Mouse (Mus musculus) midbrain, postnatal 0 days (tissue): ENCODE results near the gene Rpl27. TPM values are rescaled to one million over a fixed set of nuclear protein-coding genes. Genes with fewer than 3 reads are reported as not detected.
"Not testable (repeated sequence)": the region's sequence is repeated elsewhere in the genome, so short reads cannot be mapped to it uniquely, and the experiment has no call there.

Experiments
- ATAC-seq: fragments of 200-750 bp; cut with Nextera tagmentation; 2 replicates; pipeline ENCODE4 v1.8.0; 2017; ENCODE audit warnings: moderate number of reproducible peaks, mild to moderate bottlenecking, moderate TSS enrichment, moderate library complexity; ENCODE audit not compliant: low FRiP score
- DNase-seq: peaks from one replicate; pipeline ENCODE4 v3.0.0-alpha.2; 2015; ENCODE audit warnings: low spot score
- H3K27ac ChIP-seq: fragments of 300-500 bp; sonication (generic); 2 replicates; pipeline ENCODE4 v1.5.1; 2014; ENCODE audit warnings: low read depth, mild to moderate bottlenecking, low read length, mixed read lengths
- H3K27me3 ChIP-seq: fragments of 300-500 bp; sonication (generic); 2 replicates; pipeline ENCODE4 v1.6.1; 2014; ENCODE audit warnings: low read length, control low read depth, mixed read lengths; ENCODE audit not compliant: insufficient read depth
- H3K36me3 ChIP-seq: fragments of 300-500 bp; sonication (generic); 2 replicates; pipeline ENCODE4 v1.6.1; 2014; ENCODE audit warnings: low read length, control low read depth, mixed read lengths; ENCODE audit not compliant: insufficient read depth
- H3K4me1 ChIP-seq: fragments of 300-500 bp; sonication (generic); 2 replicates; pipeline ENCODE4 v1.6.1; 2014; ENCODE audit warnings: mild to moderate bottlenecking, control low read depth, antibody characterized with exemption, low read length, mixed read lengths; ENCODE audit not compliant: insufficient read depth
- H3K4me2 ChIP-seq: fragments of 300-500 bp; sonication (generic); 2 replicates; pipeline ENCODE4 v1.6.1; 2014; ENCODE audit warnings: low read depth, mild to moderate bottlenecking, low read length, mixed read lengths; ENCODE audit not compliant: poor library complexity, severe bottlenecking
- H3K4me3 ChIP-seq: fragments of 300-500 bp; sonication (generic); 2 replicates; pipeline ENCODE4 v1.5.1; 2014; ENCODE audit warnings: low read depth, mild to moderate bottlenecking, low read length, moderate library complexity
- H3K9ac ChIP-seq: fragments of 300-500 bp; sonication (generic); replicated peaks from 2 replicates; pipeline ENCODE4 v1.6.1; 2014; ENCODE audit warnings: mild to moderate bottlenecking, low read length, moderate library complexity, mixed read lengths; ENCODE audit not compliant: poor library complexity, severe bottlenecking
- H3K9me3 ChIP-seq: fragments of 300-500 bp; sonication (generic); 2 replicates; pipeline ENCODE4 v1.6.1; 2016; ENCODE audit warnings: low read length, control low read depth
- CTCF ChIP-seq: IDR thresholded peaks from 2 replicates; pipeline ENCODE4 v1.5.1; 2016; ENCODE audit warnings: antibody characterized with exemption, mild to moderate bottlenecking
- WGBS: fragments of 180-500 bp; shearing (Covaris S2); extraction: QIAGEN DNeasy Blood & Tissue Kit; methylation state at CpG from one replicate; pipeline ENCODE4 v1.1.7; 2014; 5-methylcytosine and 5-hydroxymethylcytosine counted together
- polyA plus RNA-seq: library from polyadenylated mRNA; unstranded; fragments of >200 nt; fragmentation: Nextera tagmentation; extraction: Ambion mirVana; gene quantifications from 2 replicates; pipeline ENCODE4 v1.2.1, GENCODE M21; 2015
- total RNA-seq: library from RNA; depleted of rRNA; stranded (reverse); fragments of >200 nt; gene quantifications from 2 replicates; pipeline ENCODE4 v1.2.3, GENCODE M21; 2014

Gene Rpl27
- total and polyA plus RNA-seq, 2 experiments from 2014 or later: 260 to 605 TPM

DNA sequence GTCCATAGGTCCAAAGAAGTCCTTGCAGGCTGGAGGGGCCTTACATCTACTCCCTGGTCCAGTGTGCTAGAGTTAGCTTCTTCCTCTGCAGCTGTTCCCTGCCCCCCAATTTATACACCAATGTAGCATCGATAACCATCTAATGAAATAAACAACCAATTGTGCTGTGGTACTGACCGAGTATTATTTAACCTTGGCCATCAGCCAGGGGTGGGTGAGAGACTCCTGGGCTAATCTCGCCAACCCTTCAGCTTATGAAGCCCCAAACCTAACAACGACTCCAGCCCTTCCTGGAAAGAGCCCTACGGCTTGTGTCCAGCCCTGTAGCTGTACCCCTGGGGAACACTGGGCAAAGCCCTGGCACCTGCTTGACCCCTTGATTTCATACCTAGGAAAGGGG is 32.2 kb downstream of the Rpl27 start:
- Histone ChIP-seq H3K4me3 (no peak overlapping the region), H3K27ac (no peak overlapping the region), H3K4me1 (0 out of 2 replicates have a peak, but pooled peaks cover 2% of the 10 kb centered on the region), H3K4me2 (no peak overlapping the region), H3K27me3 (no peaks in the 10 kb centered on the region), H3K9ac (no peak overlapping the region), H3K9me3 (no peaks in the 10 kb centered on the region), H3K36me3 (peaks cover 7% of the 10 kb centered on the region; the same call in 1 of the 2 replicates)
- WGBS: 65% methylated on average over 5 of the region's 5 CpGs
- ATAC-seq (no peak), DNase-seq (no peak)
- no peak for TF ChIP-seq CTCF

DNA sequence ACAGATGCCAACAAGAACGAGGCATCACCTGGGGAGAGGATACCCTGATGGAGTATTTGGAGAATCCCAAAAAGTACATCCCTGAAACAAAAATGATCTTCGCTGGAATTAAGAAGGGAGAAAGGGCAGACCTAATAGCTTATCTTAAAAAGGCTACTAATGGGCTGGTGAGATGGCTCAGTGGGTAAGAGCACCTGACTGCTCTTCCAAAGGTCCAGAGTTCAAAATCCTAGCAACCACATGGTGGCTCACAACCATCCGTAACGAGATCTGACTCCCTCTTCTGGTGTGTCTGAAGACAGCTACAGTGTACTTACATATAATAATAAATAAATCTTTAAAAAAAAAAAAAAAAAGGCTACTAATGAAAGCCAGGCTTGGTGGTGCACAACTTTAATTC is 34.3 kb downstream of the Rpl27 start:
- DNase-seq, H3K4me2 ChIP-seq, H3K27ac ChIP-seq, H3K27me3 ChIP-seq, H3K36me3 ChIP-seq, H3K4me1 ChIP-seq, H3K9ac ChIP-seq, ATAC-seq, H3K9me3 ChIP-seq, H3K4me3 ChIP-seq: not testable (repeated sequence)
- WGBS: 73% methylated on average over 4 of the region's 4 CpGs

- no peak overlapping the region for H3K4me2 ChIP-seq
- peak; percentile 55; the same call in 1 of the 2 replicates for ATAC-seq
- 0% methylated on average over 4 of the region's 4 CpGs for WGBS
Observed at GRCm38 (mm10) chr11:101477194-101477551, 35.1 kb downstream of the Rpl27 start.

GRCm38 (mm10) chr11:101477552-101478211 is 35.6 kb downstream of the Rpl27 start:
- Histone ChIP-seq H3K9me3 (no peaks in the 10 kb centered on the region), H3K36me3 (no peaks in the 10 kb centered on the region), H3K9ac (no peak overlapping the region), H3K27me3 (no peaks in the 10 kb centered on the region), H3K27ac (no peak overlapping the region), H3K4me1 (0 out of 2 replicates have a peak, but pooled peaks cover 2% of the 10 kb centered on the region), H3K4me3 (no peak overlapping the region), H3K4me2 (no peak overlapping the region)
- ATAC-seq (peak; percentile 62), DNase-seq (peak; percentile 90)
- 26% methylated on average over 10 of the region's 10 CpGs for WGBS
- TF ChIP-seq CTCF: no peak

More at GRCm38 (mm10) chr11:101477194-101477551, 35.1 kb downstream of the Rpl27 start:
- H3K36me3 ChIP-seq: 0 out of 2 replicates have a peak, but pooled peaks cover under 1% of the 10 kb centered on the region
- no peak for TF ChIP-seq CTCF
- H3K27me3 ChIP-seq: no peaks in the 10 kb centered on the region
- H3K9me3 ChIP-seq: no peaks in the 10 kb centered on the region
- no peak overlapping the region for H3K9ac ChIP-seq
- H3K4me1 ChIP-seq: 0 out of 2 replicates have a peak, but pooled peaks cover 2% of the 10 kb centered on the region
- H3K27ac ChIP-seq: no peak overlapping the region
- no peak overlapping the region for H3K4me3 ChIP-seq
- DNase-seq: peak; percentile 90

- no peak for TF ChIP-seq CTCF
- no peak overlapping the region for H3K4me3 ChIP-seq
Observed at GRCm38 (mm10) chr11:101479171-101479635, 37.1 kb downstream of the Rpl27 start.

DNA sequence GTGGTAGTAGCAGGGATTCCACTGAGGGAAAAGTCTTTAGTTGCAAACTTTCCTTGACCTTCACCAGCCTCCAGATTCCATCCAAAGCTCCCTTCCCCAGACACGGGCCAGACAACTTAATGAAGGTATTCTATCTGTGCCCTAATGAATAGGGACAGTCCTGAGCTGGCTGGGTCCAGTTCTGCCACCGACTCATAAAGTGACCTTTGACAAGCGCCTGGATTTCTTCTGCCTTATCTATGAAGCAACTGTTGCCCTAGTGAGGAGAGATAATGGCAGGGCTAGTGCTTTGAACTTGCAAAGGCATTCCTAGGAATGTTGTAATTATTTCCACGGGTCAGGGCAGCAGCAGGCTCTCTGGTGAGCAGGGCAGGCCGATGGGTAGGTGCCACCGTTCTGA is 38.8 kb downstream of the Rpl27 start:
- H3K4me3 ChIP-seq: no peak overlapping the region
- TF ChIP-seq CTCF: no peak
- no peak overlapping the region for H3K27ac ChIP-seq
- no peaks in the 10 kb centered on the region for H3K9me3 ChIP-seq
- H3K4me2 ChIP-seq: no peak overlapping the region
- H3K27me3 ChIP-seq: no peaks in the 10 kb centered on the region
- 0 out of 2 replicates have a peak, but pooled peaks cover 2% of the 10 kb centered on the region for H3K4me1 ChIP-seq
- DNase-seq (no peak), ATAC-seq (no peak)
- H3K9ac ChIP-seq: no peak overlapping the region
- H3K36me3 ChIP-seq: no peaks in the 10 kb centered on the region
- WGBS: 77% methylated on average over 6 of the region's 6 CpGs

More at GRCm38 (mm10) chr11:101479171-101479635, 37.1 kb downstream of the Rpl27 start:
- H3K9me3 ChIP-seq: no peaks in the 10 kb centered on the region
- ATAC-seq: no peak
- WGBS: 5% methylated on average over 18 of the region's 18 CpGs
- peak; percentile 62 for DNase-seq
- no peak overlapping the region for H3K9ac ChIP-seq
- no peaks in the 10 kb centered on the region for H3K36me3 ChIP-seq
- no peak overlapping the region for H3K27ac ChIP-seq
- H3K4me2 ChIP-seq: peak overlapping the region; percentile 25; the same call in 1 of the 2 replicates
- 0 out of 2 replicates have a peak, but pooled peaks cover 2% of the 10 kb centered on the region for H3K4me1 ChIP-seq
- no peaks in the 10 kb centered on the region for H3K27me3 ChIP-seq
